Mouse (Mus musculus): Measurements from ENCODE around the gene Inafm1. TPM values are rescaled to one million over a fixed set of nuclear protein-coding genes. Genes with fewer than 3 reads are reported as not detected.

The Inafm1 gene
- total and polyA plus RNA-seq, 3 experiments, result 1.5 to 9.5 (median 7.4) TPM

GRCm38 (mm10) chr7:16284001-16284400, 10.6 kb upstream of the Inafm1 start:
- Histone ChIP-seq H3K27ac (ENCODE audit: insufficient read depth, low read depth) (no peak overlapping the region), H3K4me1 (ENCODE audit: control insufficient read depth in 1 of 2, insufficient read depth in 2 of 2) (peaks cover 0 to 14% of the 10 kb centered on the region in 2 experiments; a peak in 2 of 4 replicates), H3K4me3 (replicated peaks in 1 of 3; ENCODE audit: low read depth in 2 of 3, low read length in 2 of 3, poor library complexity in 1 of 3) (no peak overlapping the region), H3K4me2 (ENCODE audit: insufficient read depth, low read depth, poor library complexity, severe bottlenecking) (no peak overlapping the region), H3K9ac (ENCODE audit: insufficient read depth, low read depth) (no peak overlapping the region), H3K36me3 (replicated peaks in 1 of 2; ENCODE audit: control insufficient read depth in 1 of 2, insufficient read depth in 1 of 2, low read length in 1 of 2) (peaks cover 40 to 55% of the 10 kb centered on the region in 2 experiments), H3K27me3 (replicated peaks) (no peaks in the 10 kb centered on the region), H3K79me2 (replicated peaks; ENCODE audit: control insufficient read depth, extremely low read depth, insufficient read depth, poor library complexity, severe bottlenecking) (peaks cover 12% of the 10 kb centered on the region), H3K9me3 (replicated peaks; ENCODE audit: low read length) (no peaks in the 10 kb centered on the region)
- dilution Hi-C loops (cut with MboI; ENCODE audit: extremely low pct_ligation_motif_present, extremely low pct_unique_long_range_greater_than_20kb, low sequenced_read_pairs) (no loop called here), in situ Hi-C loops (cut with MboI; ENCODE audit: low pct_ligation_motif_present, low pct_unique_long_range_greater_than_20kb, low sequenced_read_pairs) (no loop called here)
- TF ChIP-seq MYC (IDR thresholded peaks at IDR 0.05; ENCODE audit: low read depth, low read length), result no peak
- no peak for TF ChIP-seq UBTF (IDR thresholded peaks at IDR 0.05; ENCODE audit: low read depth, low read length)
- TF ChIP-seq SIN3A (IDR thresholded peaks at IDR 0.05; ENCODE audit: low read length), result no peak
- no peak for TF ChIP-seq EP300 (IDR thresholded peaks at IDR 0.05; ENCODE audit: low read length)
- no peak for TF ChIP-seq USF2 (conservative IDR thresholded peaks at IDR 0.05; ENCODE audit: low read depth, low read length)
- no peak for TF ChIP-seq TBP (conservative IDR thresholded peaks at IDR 0.05; ENCODE audit: low read depth, low read length)
- DNase-seq (ENCODE audit: extremely low read depth), result no peak

- Histone ChIP-seq H3K27ac (ENCODE audit: insufficient read depth, low read depth) (no peak overlapping the region), H3K9me3 (replicated peaks; ENCODE audit: low read length) (no peaks in the 10 kb centered on the region), H3K9ac (ENCODE audit: insufficient read depth, low read depth) (no peak overlapping the region), H3K4me3 (replicated peaks in 1 of 3; ENCODE audit: low read depth in 2 of 3, low read length in 2 of 3, poor library complexity in 1 of 3) (no peak overlapping the region), H3K4me2 (ENCODE audit: insufficient read depth, low read depth, poor library complexity, severe bottlenecking) (no peak overlapping the region), H3K79me2 (replicated peaks; ENCODE audit: control insufficient read depth, extremely low read depth, insufficient read depth, poor library complexity, severe bottlenecking) (peaks cover 12% of the 10 kb centered on the region), H3K36me3 (replicated peaks in 1 of 2; ENCODE audit: control insufficient read depth in 1 of 2, insufficient read depth in 1 of 2, low read length in 1 of 2) (peaks cover 49 to 71% of the 10 kb centered on the region in 2 experiments), H3K27me3 (replicated peaks) (no peaks in the 10 kb centered on the region), H3K4me1 (ENCODE audit: control insufficient read depth in 1 of 2, insufficient read depth in 2 of 2) (peaks cover 0 to 14% of the 10 kb centered on the region in 2 experiments; a peak in 2 of 4 replicates)
- no peak for DNase-seq (ENCODE audit: extremely low read depth)
- no peak for TF ChIP-seq SIN3A (IDR thresholded peaks at IDR 0.05; ENCODE audit: low read length)
- dilution Hi-C loops (cut with MboI; ENCODE audit: extremely low pct_ligation_motif_present, extremely low pct_unique_long_range_greater_than_20kb, low sequenced_read_pairs), result no loop called here
- in situ Hi-C loops (cut with MboI; ENCODE audit: low pct_ligation_motif_present, low pct_unique_long_range_greater_than_20kb, low sequenced_read_pairs), result no loop called here
Observed at GRCm38 (mm10) chr7:16282334-16282733, 8.9 kb upstream of the Inafm1 start.

GRCm38 (mm10) chr7:16280721-16281120, 7.3 kb upstream of the Inafm1 start:
- peaks cover 12% of the 10 kb centered on the region for H3K79me2 ChIP-seq (replicated peaks; ENCODE audit: control insufficient read depth, extremely low read depth, insufficient read depth, poor library complexity, severe bottlenecking)
- H3K4me1 ChIP-seq (ENCODE audit: control insufficient read depth in 1 of 2, insufficient read depth in 2 of 2), result peaks cover 0 to 14% of the 10 kb centered on the region in 2 experiments; a peak in 2 of 4 replicates
- dilution Hi-C loops (cut with MboI; ENCODE audit: extremely low pct_ligation_motif_present, extremely low pct_unique_long_range_greater_than_20kb, low sequenced_read_pairs), result no loop called here
- no peak overlapping the region for H3K4me3 ChIP-seq (replicated peaks in 1 of 3; ENCODE audit: low read depth in 2 of 3, low read length in 2 of 3, poor library complexity in 1 of 3)
- in situ Hi-C loops (cut with MboI; ENCODE audit: low pct_ligation_motif_present, low pct_unique_long_range_greater_than_20kb, low sequenced_read_pairs), result no loop called here
- H3K36me3 ChIP-seq (replicated peaks in 1 of 2; ENCODE audit: control insufficient read depth in 1 of 2, insufficient read depth in 1 of 2, low read length in 1 of 2), result peaks cover 64 to 87% of the 10 kb centered on the region in 2 experiments
- TF ChIP-seq RCOR1 (conservative IDR thresholded peaks at IDR 0.05; ENCODE audit: low read depth, low read length), result no peak
- TF ChIP-seq PAX5 (IDR thresholded peaks at IDR 0.05; ENCODE audit: low read length), result no peak
- no peak for TF ChIP-seq UBTF (IDR thresholded peaks at IDR 0.05; ENCODE audit: low read depth, low read length)
- TF ChIP-seq MXI1 (IDR thresholded peaks at IDR 0.05; ENCODE audit: low read depth, low read length), result no peak
- no peak for TF ChIP-seq POLR2AphosphoS2 (IDR thresholded peaks at IDR 0.05; ENCODE audit: low read depth, low read length)
- no peak for TF ChIP-seq ELF1 (IDR thresholded peaks at IDR 0.05; ENCODE audit: low read depth, low read length)
- no peak for TF ChIP-seq GABPA (IDR thresholded peaks at IDR 0.05; ENCODE audit: insufficient replicate concordance, low read depth, low read length)
- TF ChIP-seq E2F4 (IDR thresholded peaks at IDR 0.05; ENCODE audit: insufficient replicate concordance, low read depth, low read length), result no peak
- no peak for TF ChIP-seq JUND (conservative IDR thresholded peaks at IDR 0.05; ENCODE audit: low read depth, low read length)
- TF ChIP-seq USF2 (conservative IDR thresholded peaks at IDR 0.05; ENCODE audit: low read depth, low read length), result no peak
- no peak for TF ChIP-seq SMC3 (IDR thresholded peaks at IDR 0.05; ENCODE audit: low read depth, low read length)
- TF ChIP-seq ZNF384 (IDR thresholded peaks at IDR 0.05; ENCODE audit: low read depth, low read length), result no peak
- no peak for TF ChIP-seq SIN3A (IDR thresholded peaks at IDR 0.05; ENCODE audit: low read length)
- TF ChIP-seq ZMIZ1 (IDR thresholded peaks at IDR 0.05; ENCODE audit: low read depth, low read length), result no peak
- TF ChIP-seq KAT2A (IDR thresholded peaks at IDR 0.05; ENCODE audit: insufficient replicate concordance, low read length), result no peak
- no peak for TF ChIP-seq BHLHE40 (IDR thresholded peaks at IDR 0.05; ENCODE audit: low read depth, low read length)
- TF ChIP-seq JUN (IDR thresholded peaks at IDR 0.05; ENCODE audit: insufficient read depth, low read depth, low read length), result no peak
- DNase-seq (ENCODE audit: extremely low read depth), result no peak
- H3K9ac ChIP-seq (ENCODE audit: insufficient read depth, low read depth), result no peak overlapping the region
- H3K9me3 ChIP-seq (replicated peaks; ENCODE audit: low read length), result no peaks in the 10 kb centered on the region
- H3K4me2 ChIP-seq (ENCODE audit: insufficient read depth, low read depth, poor library complexity, severe bottlenecking), result no peak overlapping the region
- H3K27me3 ChIP-seq (replicated peaks), result no peaks in the 10 kb centered on the region
- H3K27ac ChIP-seq (ENCODE audit: insufficient read depth, low read depth), result no peak overlapping the region
